Mouse (Mus musculus) layer of hippocampus, postnatal 14 days (tissue): Measurements from ENCODE around the gene Btrc. TPM values are rescaled to one million over a fixed set of nuclear protein-coding genes. Genes with fewer than 3 reads are reported as not detected.

ENCODE experiments used
- DNase-seq, 2 experiments: peaks; one replicate each; pipeline ENCODE4 v3.0.0; 2021 to 2022; ENCODE audit warnings: low spot score in 2 of 2, mixed read lengths in 1 of 2
- total RNA-seq, 2 experiments: library from RNA; stranded (reverse); gene quantifications; 2 replicates each; pipeline ENCODE4 v1.2.3; 2021

Gene Btrc
- total RNA-seq, 2 experiments from 2014 or later: 82.3 to 90.2 TPM

DNA sequence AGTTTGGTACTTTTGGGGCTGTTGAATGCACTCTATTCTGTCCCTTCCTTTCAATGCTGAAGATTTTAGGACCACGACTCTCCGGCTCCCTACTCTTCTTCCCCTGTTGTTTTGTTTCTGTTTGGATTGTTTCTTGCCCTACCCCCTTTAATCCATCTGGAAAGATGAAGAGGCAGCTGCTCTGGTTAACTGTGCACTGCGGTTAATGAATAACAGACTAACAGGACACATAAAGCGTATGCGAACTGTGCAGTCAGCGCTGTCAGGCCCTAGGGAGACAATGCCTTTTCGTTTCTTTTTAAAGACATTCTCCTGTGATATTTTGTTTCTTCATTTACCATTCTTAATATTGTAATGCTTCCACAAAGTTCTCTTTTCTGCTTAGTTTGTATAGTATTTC, 58.7 kb downstream of the Btrc start:
- DNase-seq: no peak

DNA sequence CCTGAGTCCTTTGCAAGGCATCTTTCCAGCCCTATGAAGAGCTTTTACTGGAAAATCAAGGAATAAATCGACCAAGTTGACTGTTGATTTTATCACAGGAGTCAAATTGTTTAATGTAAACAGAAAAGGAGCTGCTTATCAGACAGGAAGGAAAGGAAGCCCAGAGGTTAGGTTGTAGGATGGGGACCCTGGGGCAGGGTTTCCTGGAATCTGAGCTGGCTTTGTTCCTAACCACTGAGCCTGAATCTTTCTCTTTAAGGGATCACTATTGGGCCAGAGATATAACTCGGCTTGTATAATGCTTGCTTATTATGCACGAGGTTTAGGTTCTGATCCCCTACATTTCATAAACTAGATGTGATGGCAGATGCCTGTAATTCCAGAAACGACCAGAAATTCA, 64.6 kb downstream of the Btrc start:
- no peak for DNase-seq

DNA sequence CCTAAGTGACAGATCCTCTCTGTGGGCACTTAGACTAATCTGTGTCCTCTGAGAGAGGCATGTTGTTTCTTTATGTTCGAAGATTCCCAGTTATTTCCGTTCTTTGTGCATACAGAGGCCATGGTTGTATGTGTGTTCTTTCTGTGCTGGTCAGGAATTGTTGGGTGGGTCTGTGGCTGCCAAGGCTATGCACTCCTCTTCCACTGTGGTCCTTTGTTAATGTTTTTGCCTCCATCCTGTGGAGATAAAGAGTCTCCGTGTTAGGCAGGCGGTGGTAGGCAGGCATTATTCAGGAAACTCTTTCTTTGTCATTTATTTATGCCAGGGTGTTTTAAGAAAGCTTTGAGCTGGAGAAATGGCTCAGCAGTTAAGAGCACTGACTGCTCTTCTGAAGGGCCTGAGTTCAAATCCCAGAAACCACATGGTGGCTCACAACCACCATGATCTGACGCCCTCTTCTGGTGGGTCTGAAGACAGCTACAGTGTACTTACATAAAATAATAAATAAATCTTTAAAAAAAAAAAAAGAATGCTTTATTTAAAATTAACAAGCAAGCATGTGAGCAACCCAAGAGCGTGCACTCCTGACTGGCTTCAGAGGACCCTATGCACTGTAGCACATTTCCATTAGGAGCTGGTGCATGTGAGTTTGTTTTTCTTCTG, 67.6 kb downstream of the Btrc start:
- DNase-seq: no peak

DNA sequence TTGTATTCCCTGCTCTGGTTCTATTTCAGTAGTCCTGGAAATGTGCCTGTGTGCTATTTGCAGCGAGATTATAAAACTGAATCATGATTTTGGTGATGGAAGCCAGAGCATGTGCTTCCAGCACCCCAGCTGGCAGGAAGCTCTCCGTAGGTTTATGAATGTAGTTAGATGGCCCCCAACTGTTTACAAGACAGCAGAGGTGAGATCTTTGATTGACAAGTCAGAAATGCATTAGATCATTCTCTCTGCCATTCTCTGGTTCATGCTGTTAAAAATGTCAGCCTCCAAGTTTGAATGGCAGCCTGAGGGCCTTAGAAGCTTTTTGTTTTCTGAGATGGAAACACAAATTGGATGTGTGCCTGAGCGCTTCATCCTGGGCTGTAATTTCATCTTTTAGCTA, 68.8 kb downstream of the Btrc start:
- DNase-seq: peak; percentile 46 to 73

GRCm38 (mm10) chr19:45436019-45436418, 72.5 kb downstream of the Btrc start:
- DNase-seq: peak; percentile 56 to 82

DNA sequence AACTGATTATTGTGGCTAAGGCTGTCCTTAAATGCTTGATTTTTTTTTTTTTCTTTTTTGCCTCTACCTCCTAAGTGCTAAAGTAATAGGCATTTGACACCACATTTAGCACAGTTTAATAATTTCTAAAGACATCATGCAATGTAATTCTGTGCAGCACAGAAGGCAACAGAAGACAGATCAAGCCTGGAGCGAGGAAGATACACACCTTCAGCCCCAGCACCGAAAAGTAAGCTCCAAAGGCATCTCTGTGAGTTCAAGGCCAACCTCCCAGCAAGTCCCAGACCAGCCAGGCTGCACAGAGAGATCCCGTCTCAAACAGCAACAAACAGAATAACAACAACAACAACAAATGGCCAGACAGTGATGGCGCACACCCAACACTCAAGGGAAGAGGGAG, 73.6 kb downstream of the Btrc start:
- DNase-seq: no peak

GRCm38 (mm10) chr19:45438191-45438590, 74.7 kb downstream of the Btrc start:
- DNase-seq: no peak

GRCm38 (mm10) chr19:45438928-45439846, 75.7 kb downstream of the Btrc start:
- DNase-seq: no peak

DNA sequence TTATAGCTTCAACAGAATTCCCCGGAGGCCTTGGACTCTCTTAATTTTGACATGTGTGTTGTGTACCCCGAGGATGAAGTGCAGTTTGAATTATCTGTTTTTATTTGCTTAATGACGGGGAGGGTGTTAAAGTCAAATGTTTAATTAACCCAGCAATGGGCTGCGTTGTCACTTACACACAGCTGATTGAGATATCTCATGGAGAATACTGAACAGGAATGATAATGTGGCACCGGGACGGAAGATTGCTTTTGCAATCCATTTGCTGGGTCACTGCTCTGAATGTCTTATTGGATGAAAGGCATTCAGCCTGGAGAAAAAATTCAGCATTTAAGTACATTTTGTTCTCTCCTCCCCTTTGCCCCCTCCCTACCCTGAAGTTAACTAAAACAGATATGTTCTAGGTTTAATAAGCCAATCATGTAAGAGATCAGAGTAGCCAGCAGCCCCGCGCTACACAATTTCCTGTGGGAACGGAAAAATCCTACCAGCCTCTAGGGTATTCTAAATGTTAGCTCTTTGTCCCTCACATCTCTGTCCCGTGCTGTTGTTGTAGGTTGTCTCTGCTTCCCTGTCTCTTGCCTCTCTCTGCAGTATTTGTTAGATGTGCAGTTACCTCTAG, 77.1 kb downstream of the Btrc start:
- no peak for DNase-seq

GRCm38 (mm10) chr19:45441717-45442116, 78.2 kb downstream of the Btrc start:
- DNase-seq: no peak

- no peak for DNase-seq
Measured at GRCm38 (mm10) chr19:45445253-45445933, 81.9 kb downstream of the Btrc start.

DNA sequence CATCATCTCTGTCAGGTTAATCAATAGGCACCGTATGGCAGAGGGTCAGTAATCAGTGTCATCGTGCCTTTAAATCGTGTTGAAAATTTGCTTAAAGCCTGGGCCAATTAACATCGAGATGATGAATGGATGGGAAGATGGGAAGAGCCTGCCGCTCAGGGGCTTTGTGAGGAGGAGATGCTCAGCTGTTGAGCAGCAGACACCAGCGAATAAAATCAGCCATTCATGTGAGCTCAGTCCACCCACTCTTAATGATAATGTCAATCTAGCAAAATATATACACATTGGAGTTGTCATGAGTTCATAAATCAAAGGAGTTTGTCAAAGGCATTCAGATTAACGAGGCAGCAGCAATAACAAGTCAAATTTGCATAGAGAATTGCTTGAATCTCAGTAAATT, 83.1 kb downstream of the Btrc start:
- DNase-seq: peak in 1 of 2 experiments; percentile 18

DNA sequence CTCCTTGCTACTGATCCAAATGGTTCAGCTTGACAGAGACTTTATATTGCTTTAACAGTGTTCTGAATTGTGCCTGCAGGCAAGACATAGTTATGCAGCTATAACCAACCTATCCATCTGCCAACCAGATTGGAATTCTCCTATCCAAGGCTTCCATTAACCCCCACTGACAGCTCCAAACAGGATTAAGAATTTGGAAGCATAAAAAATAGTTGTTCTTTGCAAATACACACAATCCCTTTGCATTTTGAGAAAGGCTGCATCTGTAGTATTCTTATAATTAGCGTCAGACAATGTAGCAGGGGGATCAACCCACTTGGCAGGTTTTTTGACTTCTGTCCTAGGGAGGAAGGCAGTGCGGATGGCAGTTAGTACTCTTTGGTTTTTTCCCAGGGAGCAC, 83.7 kb downstream of the Btrc start:
- DNase-seq: peak in 1 of 2 experiments; percentile 57

GRCm38 (mm10) chr19:45447886-45448285, 84.4 kb downstream of the Btrc start:
- DNase-seq: no peak

GRCm38 (mm10) chr19:45454391-45454790, 90.9 kb downstream of the Btrc start:
- DNase-seq: no peak

- no peak for DNase-seq
Measured at GRCm38 (mm10) chr19:45456896-45457295, 93.4 kb downstream of the Btrc start.

DNA sequence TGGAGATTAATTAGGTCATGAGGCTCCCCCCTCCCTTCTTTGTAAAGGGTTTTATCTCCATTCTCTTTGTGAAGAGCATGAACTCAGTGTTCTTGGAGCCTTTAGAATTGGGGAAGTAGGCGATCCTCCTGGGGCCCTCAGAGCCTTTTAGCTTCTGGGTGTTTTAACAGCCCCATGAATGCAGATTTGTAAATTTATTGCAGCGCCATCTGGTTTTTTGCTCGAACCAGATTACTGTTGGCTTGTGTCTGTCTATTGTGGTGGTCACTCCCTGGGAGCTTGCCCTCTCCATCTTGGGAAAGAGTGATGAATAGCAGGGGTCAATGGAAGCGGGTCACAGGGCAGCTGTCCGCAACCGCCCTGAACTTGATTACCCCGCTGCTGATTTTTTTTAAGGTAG, 95.2 kb downstream of the Btrc start:
- no peak for DNase-seq

DNA sequence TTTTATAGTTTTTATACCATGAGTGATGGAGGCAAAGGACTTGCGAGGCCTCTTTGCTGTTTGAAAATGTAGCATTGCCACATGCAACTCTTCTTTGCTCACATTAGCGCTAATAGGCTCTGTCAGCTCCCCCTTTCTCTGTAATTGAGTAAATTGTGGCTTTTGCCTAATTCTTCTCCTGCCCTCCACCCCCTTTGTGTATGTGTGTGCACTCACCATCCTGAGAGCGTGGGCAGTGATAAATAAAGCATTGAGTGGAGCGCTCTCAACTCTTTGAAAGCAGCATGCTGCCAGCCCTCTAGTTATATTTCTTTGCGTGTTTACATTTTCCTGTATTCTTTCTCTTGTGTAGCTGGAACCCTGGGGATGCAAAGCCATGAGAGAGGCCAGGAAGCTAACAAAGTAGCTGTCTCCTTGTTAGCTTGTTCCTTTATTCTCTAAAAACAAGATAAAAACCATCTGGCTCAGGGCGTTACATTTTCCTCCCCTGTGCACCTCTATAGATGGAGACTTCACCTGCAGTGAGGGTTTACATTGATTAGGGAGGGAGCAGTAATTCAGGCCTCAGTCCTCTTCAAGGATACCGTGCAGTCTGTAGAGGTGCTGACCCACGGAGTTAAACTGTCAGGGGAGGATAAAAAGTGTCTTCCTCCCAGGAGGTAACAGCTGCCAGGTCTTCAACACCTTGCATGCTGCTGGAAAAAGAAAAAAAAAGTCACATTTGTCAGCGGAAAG, 96.6 kb downstream of the Btrc start:
- no peak for DNase-seq

DNA sequence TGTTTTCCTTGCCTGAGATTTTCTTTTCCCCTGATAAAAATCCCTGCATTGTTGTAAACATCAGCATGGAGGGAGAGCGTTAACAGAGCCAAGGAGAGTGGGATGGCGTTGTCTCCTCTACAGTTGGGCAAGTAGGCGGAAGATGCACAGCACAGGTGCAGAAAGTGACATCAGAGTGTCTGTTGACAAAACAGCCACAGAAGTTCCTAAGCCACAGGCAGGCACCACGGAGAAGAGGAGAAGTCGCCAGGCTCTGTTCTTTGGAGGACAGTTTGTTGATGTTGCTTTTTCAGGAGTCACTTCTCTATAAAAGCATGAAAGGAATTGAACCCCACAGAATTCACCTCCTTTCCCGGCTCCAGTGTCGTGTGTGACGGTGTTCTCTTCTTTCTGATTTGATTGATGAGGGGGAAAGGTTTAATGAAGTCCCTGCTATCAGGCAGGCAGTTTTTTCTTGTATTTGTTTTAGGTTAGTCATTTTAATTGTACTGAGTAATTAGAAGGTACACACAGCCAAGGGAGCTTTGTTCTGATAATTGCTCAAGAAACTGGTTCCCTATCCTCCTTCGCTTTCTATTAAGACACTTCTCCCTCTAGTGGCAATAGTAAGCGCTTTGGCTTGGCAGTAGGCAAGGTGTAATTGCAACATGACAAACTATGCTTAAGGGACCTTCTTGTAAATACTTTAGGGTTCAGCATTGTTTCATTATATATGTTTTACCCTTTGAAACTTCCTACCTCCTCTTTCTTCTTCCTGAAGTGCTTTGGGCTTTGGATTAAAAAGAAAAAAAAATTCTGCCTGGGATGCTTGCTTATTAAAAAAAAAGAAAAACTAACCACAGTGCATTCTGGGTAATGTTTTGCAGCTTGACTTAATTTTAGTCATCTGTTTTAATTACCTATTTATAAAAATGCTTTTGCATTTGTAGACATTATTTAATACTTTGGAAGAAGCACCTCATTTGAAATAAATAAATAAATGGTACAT, 97.5 kb downstream of the Btrc start:
- DNase-seq: no peak

- DNase-seq: no peak
Measured at GRCm38 (mm10) chr19:45469760-45470159, 106.2 kb downstream of the Btrc start.
